Mouse (Mus musculus) cortical plate, adult 2 months (tissue): ENCODE data around the gene Eif5a.

Experiments used
- CTCF ChIP-seq: fragments of 200-500 bp; IDR thresholded peaks from 2 replicates; pipeline ENCODE4 v1.5.1; 2011; ENCODE audit warnings: mild to moderate bottlenecking, control low read depth, low read length; ENCODE audit not compliant: insufficient read depth; ENCODE audit errors: extremely low read depth
- POLR2A ChIP-seq: fragments of 200-500 bp; IDR thresholded peaks from 2 replicates; pipeline ENCODE4 v1.6.1; 2011; ENCODE audit warnings: mild to moderate bottlenecking, low read length, control low read depth; ENCODE audit not compliant: insufficient read depth; ENCODE audit errors: extremely low read depth

DNA sequence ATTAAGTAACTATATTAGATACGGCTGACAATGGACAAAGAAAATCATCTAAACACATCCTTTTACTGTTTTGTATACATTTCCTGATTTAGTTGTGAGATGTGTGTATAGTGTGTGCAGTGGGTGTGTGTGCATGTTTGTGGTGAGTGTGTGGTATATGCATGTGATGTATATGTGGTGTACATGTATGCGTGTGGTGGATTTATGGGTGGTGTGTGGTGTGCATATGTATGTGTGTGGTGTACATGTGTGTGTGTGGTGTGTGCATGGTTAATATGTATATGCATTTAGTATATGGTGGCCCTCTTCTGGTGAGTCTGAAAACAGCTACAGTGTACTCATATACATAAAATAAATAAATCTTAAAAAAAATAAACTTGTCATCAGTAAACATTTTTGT lies 5.7 kb upstream of the Eif5a start:
- TF ChIP-seq CTCF: no peak
- TF ChIP-seq POLR2A: no peak
